Mouse (Mus musculus): Measurements from ENCODE around the gene Mpv17.

Mpv17 gene

DNA sequence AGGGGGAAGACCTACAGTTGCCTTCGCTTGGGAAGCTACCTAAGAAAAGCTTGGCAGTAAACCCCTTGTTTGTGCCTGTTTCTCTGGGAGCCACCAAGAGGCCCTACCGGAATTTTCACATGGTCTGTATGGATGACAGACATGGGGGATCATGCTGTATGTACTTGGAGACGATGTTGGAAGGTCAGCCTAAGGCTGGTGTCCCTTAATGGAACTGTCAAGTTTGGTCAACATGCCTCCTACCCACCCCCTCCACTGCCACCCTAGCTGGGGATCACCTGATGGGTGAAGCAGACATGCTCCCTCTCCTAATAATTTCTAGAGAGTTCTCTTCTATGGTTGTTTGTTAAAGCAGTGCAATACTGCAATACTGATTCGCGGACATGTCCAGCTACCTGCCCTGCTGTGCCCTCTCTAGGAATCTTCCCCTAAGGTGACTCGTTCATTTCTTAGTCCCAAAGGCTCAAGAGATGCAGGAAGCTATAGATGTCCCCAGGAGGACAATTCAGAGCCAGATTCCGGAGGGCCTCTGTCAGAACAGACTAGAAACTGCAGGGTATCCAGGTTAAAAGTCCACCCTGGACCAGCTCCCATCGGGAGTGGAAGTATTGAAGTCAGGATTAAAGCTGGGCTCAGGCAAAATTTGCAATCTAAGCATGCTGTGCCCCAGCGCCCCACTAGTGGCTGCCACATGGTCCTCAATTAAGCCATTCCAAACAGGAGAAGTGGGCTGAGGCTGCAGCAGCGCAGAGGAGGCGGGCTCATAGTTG is 58.2 kb downstream of the Mpv17 start:
- no peak for DNase-seq

DNA sequence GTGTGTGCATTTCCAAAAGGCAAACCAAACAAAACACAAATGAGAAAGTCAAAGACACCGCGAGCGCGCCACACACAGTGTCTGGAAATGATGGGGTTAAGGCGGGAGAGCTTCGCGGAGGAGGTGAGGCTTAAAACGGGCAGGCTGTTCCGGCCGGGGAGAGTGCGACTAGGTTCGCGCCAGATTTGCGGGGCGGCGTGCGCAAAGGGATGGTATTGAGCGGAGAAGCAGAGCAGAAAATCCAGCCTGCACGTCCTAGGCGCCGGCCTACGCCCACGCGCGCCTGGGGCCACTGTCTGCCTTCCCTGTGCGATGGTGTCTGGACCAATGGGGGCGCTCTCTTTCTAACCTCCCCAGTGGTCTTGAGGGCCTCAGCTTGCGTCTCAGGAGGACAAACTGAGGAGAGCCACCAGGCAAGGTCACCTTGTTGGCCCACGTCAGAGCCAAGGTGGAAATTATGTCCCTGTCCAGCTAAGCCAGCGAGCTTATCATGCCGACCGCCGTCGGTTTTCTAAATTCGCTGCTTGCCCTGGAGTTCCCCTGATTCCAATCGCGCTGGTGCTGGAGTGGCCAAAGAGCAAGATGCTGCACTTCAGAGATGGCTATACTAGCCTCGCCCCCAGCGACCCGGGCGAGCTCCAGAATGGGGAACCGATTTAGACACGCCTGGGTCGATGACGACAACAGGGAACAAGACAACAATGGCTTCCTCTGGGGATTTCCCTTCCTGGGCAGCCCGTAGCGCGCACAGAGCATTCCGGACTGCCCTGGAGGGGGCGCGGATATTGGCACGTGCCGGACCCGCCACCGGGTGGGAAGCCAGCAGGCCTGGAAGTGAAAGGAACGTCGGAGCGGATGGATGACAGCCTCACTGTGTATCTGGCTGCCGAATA is 59.0 kb downstream of the Mpv17 start:
- DNase-seq, result peak; percentile 59 to 76

DNA sequence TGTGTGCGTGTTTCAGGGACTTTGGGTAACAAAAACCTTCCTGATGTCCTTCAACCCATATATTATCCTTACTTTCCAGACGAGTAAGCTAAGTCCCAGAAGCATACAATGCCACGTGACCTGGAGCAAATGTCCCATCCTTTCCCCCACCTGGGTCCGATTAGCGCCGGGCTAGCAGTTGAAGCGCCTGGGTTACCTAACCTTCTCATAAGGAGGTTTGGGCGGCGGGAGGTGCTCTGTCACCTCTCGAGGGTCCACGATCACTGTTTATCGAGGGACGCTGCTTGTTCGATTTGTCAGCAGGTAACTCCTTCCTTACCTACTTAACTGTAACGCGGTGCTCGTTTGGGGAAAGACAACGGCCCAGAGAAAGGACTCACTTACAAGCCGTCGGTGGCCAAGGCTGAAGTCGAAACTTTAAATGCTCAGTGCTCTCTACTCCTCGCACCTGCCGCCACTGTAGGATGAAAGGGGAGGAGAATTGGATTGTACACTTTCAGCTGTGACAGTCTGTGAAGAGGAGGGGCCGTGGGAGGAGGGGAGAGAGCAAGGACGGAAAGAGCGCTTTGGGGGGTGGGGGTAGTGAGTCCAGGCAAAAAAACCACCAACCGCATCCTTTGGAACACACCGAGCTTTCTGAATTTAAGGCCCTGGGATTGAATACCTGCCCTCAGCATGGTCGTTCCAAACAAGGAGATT is 59.8 kb downstream of the Mpv17 start:
- DNase-seq, result no peak

DNA sequence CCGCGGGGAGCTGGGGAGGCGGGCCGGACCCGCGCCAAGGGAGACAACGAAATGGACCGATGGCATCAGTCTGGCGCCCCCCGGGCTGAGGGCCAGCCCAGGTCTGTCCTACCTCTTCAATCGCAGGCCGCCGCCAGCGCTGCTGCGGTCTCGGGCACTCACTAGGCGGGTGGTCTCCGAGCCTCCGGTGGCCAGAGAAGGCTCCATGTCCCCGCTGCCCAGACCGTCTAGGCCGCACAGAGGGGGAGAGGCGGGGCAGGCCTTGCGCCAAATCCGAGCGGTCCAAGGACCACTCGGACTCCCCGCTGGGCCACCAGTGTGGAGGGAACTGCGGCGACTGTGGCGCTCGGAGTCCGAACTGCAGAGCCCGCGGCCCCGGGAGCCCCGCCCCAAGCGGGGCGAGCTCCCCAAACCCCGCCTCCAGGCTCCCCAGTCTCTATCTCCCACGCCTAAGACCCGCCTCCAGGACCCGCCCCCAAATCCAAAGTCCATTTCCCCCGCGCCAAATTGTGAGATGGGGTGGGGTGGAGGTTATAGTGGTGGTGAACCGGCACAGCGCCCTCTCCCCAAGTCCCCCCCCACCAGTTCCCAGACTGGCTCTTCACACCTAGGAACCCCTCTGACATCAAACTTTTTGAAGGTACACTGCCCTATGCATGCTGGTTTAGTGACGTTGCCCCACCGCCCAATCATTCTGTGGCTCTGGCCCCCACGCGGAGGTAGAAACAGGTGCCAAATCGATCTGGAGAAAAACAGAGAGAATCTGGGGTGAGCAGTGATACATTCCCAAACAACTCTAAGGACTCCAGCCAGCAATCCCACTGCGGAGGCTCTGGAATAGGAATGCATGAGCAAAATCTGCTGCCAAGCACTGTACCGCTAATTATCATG is 60.7 kb downstream of the Mpv17 start:
- DNase-seq, result peak; percentile 65 to 73

DNA sequence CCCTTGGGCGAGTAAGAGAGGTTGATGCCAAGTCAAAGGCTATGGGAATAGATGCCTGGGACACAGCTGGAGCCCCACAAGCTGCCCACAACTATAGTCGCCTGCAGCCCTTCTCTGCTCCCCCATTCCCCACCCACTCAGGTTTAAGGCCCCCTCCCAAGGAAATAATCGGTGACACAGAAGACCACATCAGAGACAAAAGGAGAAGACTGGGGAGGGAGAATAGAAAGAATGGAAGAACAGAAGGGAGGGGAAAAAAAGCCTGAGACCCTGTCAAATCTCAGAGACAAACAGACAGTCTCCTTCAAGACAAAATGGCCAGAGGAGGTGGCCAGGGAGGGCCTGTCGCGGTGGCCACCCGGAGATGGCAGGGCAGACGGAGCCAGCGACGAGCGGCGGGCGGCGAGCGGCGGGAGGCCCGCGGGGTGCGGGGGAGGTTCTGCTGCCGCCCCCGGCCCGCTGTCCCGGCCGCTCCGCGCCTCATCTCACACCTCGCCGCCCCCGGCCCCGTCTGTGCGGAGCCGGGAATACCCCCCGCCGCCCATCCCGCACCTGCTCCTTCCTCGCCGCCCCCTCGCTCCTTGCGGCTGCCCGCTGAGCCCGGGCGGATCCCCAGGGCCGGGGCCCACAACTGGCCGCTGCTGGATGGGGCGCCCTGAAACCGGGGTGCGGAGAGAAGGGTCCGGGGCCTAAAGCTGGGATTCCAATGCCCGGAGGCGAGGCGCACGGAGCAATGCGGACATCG is 61.6 kb downstream of the Mpv17 start:
- no peak for DNase-seq
